Mouse (Mus musculus) liver, embryonic 12.5 days (tissue): ENCODE measurements around the gene Nubp2. TPM values are rescaled to one million over a fixed set of nuclear protein-coding genes. Genes with fewer than 3 reads are reported as not detected.

ENCODE experiments used
- ATAC-seq: fragments of 200-750 bp; cut with Nextera tagmentation; 2 replicates; pipeline ENCODE4 v1.8.0; 2017; ENCODE audit warnings: moderate number of reproducible peaks, mild to moderate bottlenecking, moderate library complexity
- H3K27ac ChIP-seq: fragments of 300-500 bp; sonication (generic); 2 replicates; pipeline ENCODE4 v1.5.1; 2016; ENCODE audit warnings: mild to moderate bottlenecking
- H3K27me3 ChIP-seq: fragments of 300-500 bp; sonication (generic); replicated peaks from 2 replicates; pipeline ENCODE4 v1.6.1; 2016; ENCODE audit warnings: mild to moderate bottlenecking, moderate library complexity
- H3K36me3 ChIP-seq: fragments of 300-500 bp; sonication (generic); 2 replicates; pipeline ENCODE4 v1.6.1; 2016; ENCODE audit warnings: mild to moderate bottlenecking, moderate library complexity
- H3K4me1 ChIP-seq: fragments of 300-500 bp; sonication (generic); 2 replicates; pipeline ENCODE4 v1.6.1; 2016
- H3K4me2 ChIP-seq: fragments of 300-500 bp; sonication (generic); 2 replicates; pipeline ENCODE4 v1.6.1; 2016; ENCODE audit warnings: mild to moderate bottlenecking, moderate library complexity
- H3K4me3 ChIP-seq: fragments of 300-500 bp; sonication (generic); 2 replicates; pipeline ENCODE4 v1.5.1; 2016; ENCODE audit warnings: mild to moderate bottlenecking, moderate library complexity
- H3K9ac ChIP-seq: fragments of 300-500 bp; sonication (generic); 2 replicates; pipeline ENCODE4 v1.6.1; 2016; ENCODE audit warnings: mild to moderate bottlenecking, moderate library complexity
- H3K9me3 ChIP-seq: fragments of 300-500 bp; sonication (generic); replicated peaks from 2 replicates; pipeline ENCODE4 v1.6.1; 2016; ENCODE audit warnings: mild to moderate bottlenecking, moderate library complexity
- WGBS: fragments of 180-500 bp; shearing (Covaris S2); methylation state at CpG from one replicate; pipeline ENCODE4 v1.1.7; 2016; ENCODE audit not compliant: insufficient replicate concordance; 5-methylcytosine and 5-hydroxymethylcytosine counted together
- polyA plus RNA-seq: library from polyadenylated mRNA; unstranded; fragments of >200 nt; fragmentation: Nextera tagmentation; extraction: Ambion mirVana; gene quantifications from 2 replicates; pipeline ENCODE4 v1.2.1, GENCODE M21; 2016

Gene Nubp2
- polyA plus RNA-seq, 1 experiment from 2014 or later = 108 TPM

GRCm38 (mm10) chr17:24855838-24856464 lies 30.2 kb downstream of the Nubp2 start:
- WGBS = 82% methylated on average over 3 of the region's 3 CpGs
- H3K9me3 ChIP-seq = no peaks in the 10 kb centered on the region
- no peak overlapping the region for H3K4me3 ChIP-seq
- H3K36me3 ChIP-seq = peaks cover 77% of the 10 kb centered on the region
- no peak overlapping the region for H3K9ac ChIP-seq
- peak overlapping the region; percentile 49; the same call in 1 of the 2 replicates for H3K27ac ChIP-seq
- no peak overlapping the region for H3K4me2 ChIP-seq
- peaks cover 52% of the 10 kb centered on the region for H3K4me1 ChIP-seq
- no peak for ATAC-seq
- H3K27me3 ChIP-seq = 0 out of 2 replicates have a peak, but pooled peaks cover 5% of the 10 kb centered on the region

GRCm38 (mm10) chr17:24851381-24852125 lies 34.6 kb downstream of the Nubp2 start:
- H3K27ac ChIP-seq = no peak overlapping the region
- no peak for ATAC-seq
- H3K27me3 ChIP-seq = 0 out of 2 replicates have a peak, but pooled peaks cover 5% of the 10 kb centered on the region
- H3K36me3 ChIP-seq = peaks cover 42% of the 10 kb centered on the region
- peak overlapping the region; percentile 90 for H3K9ac ChIP-seq
- H3K4me2 ChIP-seq = peak overlapping the region; percentile 87
- H3K4me1 ChIP-seq = peaks cover 35% of the 10 kb centered on the region
- no peaks in the 10 kb centered on the region for H3K9me3 ChIP-seq
- WGBS = 76% methylated on average over 10 of the region's 10 CpGs
- peak overlapping the region; percentile 78 for H3K4me3 ChIP-seq

- H3K4me3 ChIP-seq = peak overlapping the region; percentile 78
- no peak for ATAC-seq
Observed at GRCm38 (mm10) chr17:24850773-24851127, 35.4 kb downstream of the Nubp2 start.

GRCm38 (mm10) chr17:24850065-24850772 lies 35.9 kb downstream of the Nubp2 start, which contains the start of gene Fahd1:
Gene Fahd1 (minus strand): TSS chr17:24850364.
- Histone ChIP-seq H3K27me3 (0 out of 2 replicates have a peak, but pooled peaks cover 5% of the 10 kb centered on the region), H3K4me1 (peaks cover 31% of the 10 kb centered on the region), H3K36me3 (peaks cover 29% of the 10 kb centered on the region), H3K4me2 (peak within 1 kb of the TSS; percentile 87), H3K27ac (peak within 1 kb of the TSS; percentile 98), H3K9me3 (no peaks in the 10 kb centered on the region), H3K4me3 (peak within 1 kb of the TSS; percentile 78), H3K9ac (peak within 1 kb of the TSS; percentile 90)
- peak; percentile 94 for ATAC-seq
- whole genome bisulfite sequencing = under 1% methylated on average over 58 of the region's 58 CpGs

More at GRCm38 (mm10) chr17:24850773-24851127, 35.4 kb downstream of the Nubp2 start:
- Histone ChIP-seq H3K9ac (peak overlapping the region; percentile 90), H3K27ac (peak overlapping the region; percentile 98), H3K9me3 (no peaks in the 10 kb centered on the region), H3K36me3 (peaks cover 34% of the 10 kb centered on the region), H3K27me3 (0 out of 2 replicates have a peak, but pooled peaks cover 5% of the 10 kb centered on the region), H3K4me1 (peaks cover 31% of the 10 kb centered on the region), H3K4me2 (peak overlapping the region; percentile 87)
- 1% methylated on average over 20 of the region's 20 CpGs for WGBS

- peak overlapping the region; percentile 78 for H3K4me3 ChIP-seq
- peak overlapping the region; percentile 90 for H3K9ac ChIP-seq
- 0% methylated on average over 21 of the region's 21 CpGs for WGBS
- H3K4me2 ChIP-seq = peak overlapping the region; percentile 87
- peaks cover 5% of the 10 kb centered on the region; the same call in 1 of the 2 replicates for H3K27me3 ChIP-seq
- peaks cover 24% of the 10 kb centered on the region for H3K36me3 ChIP-seq
- peak overlapping the region; percentile 98 for H3K27ac ChIP-seq
- peaks cover 33% of the 10 kb centered on the region for H3K4me1 ChIP-seq
- H3K9me3 ChIP-seq = no peaks in the 10 kb centered on the region
- ATAC-seq = peak; percentile 30
Observed at GRCm38 (mm10) chr17:24849733-24850064, 36.5 kb downstream of the Nubp2 start.

- Histone ChIP-seq H3K9me3 (no peaks in the 10 kb centered on the region), H3K27ac (peak overlapping the region; percentile 98), H3K36me3 (peaks cover 13% of the 10 kb centered on the region), H3K4me1 (peaks cover 33% of the 10 kb centered on the region), H3K9ac (peak overlapping the region; percentile 90), H3K27me3 (peaks cover 8% of the 10 kb centered on the region), H3K4me3 (peak overlapping the region; percentile 78), H3K4me2 (peak overlapping the region; percentile 87)
- peak; percentile 68 for ATAC-seq
Observed at GRCm38 (mm10) chr17:24848600-24849031, 37.5 kb downstream of the Nubp2 start.

- Histone ChIP-seq H3K4me2 (peak overlapping the region; percentile 87), H3K4me3 (peak overlapping the region; percentile 78), H3K9me3 (no peaks in the 10 kb centered on the region), H3K36me3 (peaks cover under 1% of the 10 kb centered on the region; the same call in 1 of the 2 replicates), H3K27me3 (peaks cover 8% of the 10 kb centered on the region), H3K9ac (peak overlapping the region; percentile 90), H3K4me1 (peaks cover 33% of the 10 kb centered on the region), H3K27ac (peak overlapping the region; percentile 98)
- ATAC-seq = no peak
- 94% methylated on average over 1 of the region's 1 CpGs for WGBS
Observed at GRCm38 (mm10) chr17:24847386-24847785, 38.8 kb downstream of the Nubp2 start.

- Histone ChIP-seq H3K9ac (no peak overlapping the region), H3K4me3 (no peak overlapping the region), H3K27me3 (peaks cover 11% of the 10 kb centered on the region), H3K36me3 (no peaks in the 10 kb centered on the region; the same call in 1 of the 2 replicates), H3K4me1 (peaks cover 21% of the 10 kb centered on the region), H3K4me2 (no peak overlapping the region), H3K27ac (no peak overlapping the region), H3K9me3 (no peaks in the 10 kb centered on the region)
- ATAC-seq = no peak
- WGBS = 57% methylated on average over 9 of the region's 9 CpGs
Observed at GRCm38 (mm10) chr17:24844525-24844924, 41.6 kb downstream of the Nubp2 start.

GRCm38 (mm10) chr17:24842631-24843030 lies 43.5 kb downstream of the Nubp2 start:
- Histone ChIP-seq H3K27me3 (peaks cover 12% of the 10 kb centered on the region), H3K9me3 (no peaks in the 10 kb centered on the region), H3K4me3 (no peak overlapping the region), H3K27ac (no peak overlapping the region), H3K36me3 (no peaks in the 10 kb centered on the region; the same call in 1 of the 2 replicates), H3K4me2 (no peak overlapping the region), H3K4me1 (peaks cover 12% of the 10 kb centered on the region), H3K9ac (no peak overlapping the region)
- ATAC-seq = no peak
- WGBS = 52% methylated on average over 2 of the region's 2 CpGs

GRCm38 (mm10) chr17:24841133-24841532 lies 45.0 kb downstream of the Nubp2 start:
- WGBS = 60% methylated on average over 4 of the region's 4 CpGs
- ATAC-seq = no peak; the same call in 1 of the 2 replicates

GRCm38 (mm10) chr17:24840341-24840740 lies 45.8 kb downstream of the Nubp2 start:
- H3K9me3 ChIP-seq = no peaks in the 10 kb centered on the region
- no peak overlapping the region for H3K4me2 ChIP-seq
- H3K4me1 ChIP-seq = 0 out of 2 replicates have a peak, but pooled peaks cover 3% of the 10 kb centered on the region
- WGBS = 43% methylated on average over 5 of the region's 5 CpGs
- no peak overlapping the region for H3K4me3 ChIP-seq
- no peak for ATAC-seq
- no peaks in the 10 kb centered on the region for H3K36me3 ChIP-seq
- no peak overlapping the region for H3K27ac ChIP-seq
- no peak overlapping the region for H3K9ac ChIP-seq
- H3K27me3 ChIP-seq = peaks cover 21% of the 10 kb centered on the region

More at GRCm38 (mm10) chr17:24841133-24841532, 45.0 kb downstream of the Nubp2 start:
- Histone ChIP-seq H3K9me3 (no peaks in the 10 kb centered on the region), H3K4me2 (no peak overlapping the region), H3K9ac (no peak overlapping the region), H3K27me3 (peaks cover 21% of the 10 kb centered on the region), H3K36me3 (no peaks in the 10 kb centered on the region), H3K27ac (no peak overlapping the region), H3K4me1 (0 out of 2 replicates have a peak, but pooled peaks cover 3% of the 10 kb centered on the region), H3K4me3 (no peak overlapping the region)
